Mouse (Mus musculus) WW6 (cell line): ENCODE results near the gene Dleu7.
A peak's percentile ranks its signal among the peaks of the same experiment; 100 is the strongest.

Experiments used
- DNase-seq: peaks from one replicate; pipeline ENCODE4 v3.0.0-alpha.2; 2013; ENCODE audit warnings: low read depth, low spot score

Dleu7 gene

DNA sequence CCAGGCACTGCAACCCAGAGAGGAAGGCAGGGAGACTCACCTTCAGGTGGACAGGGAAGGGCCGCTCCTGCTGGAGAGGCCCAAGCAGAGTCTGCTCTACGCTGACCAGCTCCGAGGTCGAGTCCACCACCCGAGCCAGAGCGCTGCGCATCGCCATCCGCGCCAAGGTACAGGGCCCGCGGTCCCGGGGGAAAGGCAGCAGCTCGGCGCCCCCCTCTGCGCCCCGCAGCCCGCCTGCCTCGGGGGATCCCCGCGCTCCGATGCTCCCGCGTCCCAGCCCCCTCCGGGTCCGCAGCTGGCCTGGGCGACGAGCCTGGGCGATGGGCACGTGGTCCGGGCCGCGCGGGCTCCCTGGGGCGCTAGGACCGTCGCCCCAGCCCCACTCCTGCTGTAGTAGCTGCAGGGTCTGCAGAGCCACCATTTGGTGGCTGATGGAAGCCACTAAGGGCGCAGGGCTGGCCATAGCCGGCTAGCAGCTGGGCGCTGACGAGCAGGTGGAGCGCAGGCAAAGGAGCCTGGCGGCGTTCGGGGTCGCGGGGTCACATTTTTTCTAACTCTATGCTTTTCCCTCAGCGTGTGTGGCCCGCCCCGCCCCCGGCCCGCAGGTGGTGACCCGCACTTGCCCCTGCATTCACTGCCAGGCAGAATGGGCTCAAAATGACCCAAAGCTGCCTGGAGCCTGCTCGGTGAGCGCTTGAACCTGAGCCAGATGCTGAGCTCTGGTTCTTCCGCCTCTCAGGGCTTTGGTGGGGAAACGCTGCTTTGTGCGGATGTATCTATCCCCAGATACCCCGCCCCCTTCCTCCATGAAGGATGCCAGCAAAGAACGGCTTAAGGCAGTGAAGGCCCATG is at the start of gene Dleu7, which contains the start of gene Rnaseh2b:
Gene Dleu7, minus strand, starts transcription at position 560 of the 852 bp plus-strand sequence.
Gene Rnaseh2b, plus strand, starts transcription at position 102 of the 852 bp plus-strand sequence.
- DNase-seq = peak; percentile 14

DNA sequence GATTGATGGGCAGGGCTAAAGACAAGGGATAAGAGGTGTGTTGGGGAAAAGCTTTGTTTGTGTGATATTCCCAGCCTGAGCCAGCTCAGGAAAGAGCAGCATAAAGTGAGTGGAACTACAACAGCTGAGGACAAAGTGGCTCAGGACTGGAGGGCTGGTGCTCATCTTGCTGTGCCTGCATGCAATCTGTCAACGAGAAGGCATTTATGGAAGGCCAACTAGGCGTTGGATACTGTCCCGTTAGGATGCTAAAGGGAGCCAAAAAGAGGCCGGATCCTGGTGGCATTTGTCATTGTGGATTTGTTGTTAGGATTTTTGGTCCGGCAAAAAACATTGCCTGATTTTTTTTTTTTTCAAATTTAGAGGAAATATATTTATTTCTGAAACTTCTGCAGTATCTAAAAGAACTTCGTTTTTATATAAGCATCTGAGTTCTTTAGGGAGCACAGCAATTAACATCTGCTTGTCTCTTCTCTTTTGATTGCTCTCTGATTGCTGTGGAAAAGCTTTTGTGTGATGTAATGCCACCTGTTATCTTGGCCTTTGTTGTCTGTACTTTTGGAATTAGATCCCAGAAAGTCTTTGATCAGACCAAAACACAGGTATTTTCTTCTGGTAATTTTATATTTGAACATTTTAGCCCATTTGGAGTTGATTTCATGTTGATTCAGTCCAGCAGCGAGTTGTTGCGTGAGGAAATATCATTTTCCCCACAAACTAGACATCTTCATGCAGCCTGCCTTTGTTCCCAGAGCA is 49.2 kb upstream of the Dleu7 start:
- no peak for DNase-seq

DNA sequence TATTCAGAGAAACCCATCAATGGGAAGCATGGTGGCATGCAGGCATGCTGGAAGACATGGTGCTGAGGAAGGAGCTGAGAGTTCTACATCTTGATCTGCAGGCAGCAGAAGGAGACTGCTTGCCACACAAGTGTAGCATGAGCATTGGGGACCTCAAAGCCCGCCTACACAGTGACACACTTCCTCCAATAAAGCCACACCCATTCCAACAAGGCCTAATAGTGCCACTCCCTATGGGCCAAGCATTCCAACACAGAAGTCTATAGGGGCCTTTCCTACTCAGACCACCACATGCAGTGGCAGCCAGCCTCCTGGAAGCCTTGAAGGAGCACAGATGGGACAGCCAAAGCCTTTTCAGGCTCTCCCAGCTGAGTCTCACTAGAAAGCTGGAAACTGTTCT is 46.3 kb upstream of the Dleu7 start:
- DNase-seq = no peak

DNA sequence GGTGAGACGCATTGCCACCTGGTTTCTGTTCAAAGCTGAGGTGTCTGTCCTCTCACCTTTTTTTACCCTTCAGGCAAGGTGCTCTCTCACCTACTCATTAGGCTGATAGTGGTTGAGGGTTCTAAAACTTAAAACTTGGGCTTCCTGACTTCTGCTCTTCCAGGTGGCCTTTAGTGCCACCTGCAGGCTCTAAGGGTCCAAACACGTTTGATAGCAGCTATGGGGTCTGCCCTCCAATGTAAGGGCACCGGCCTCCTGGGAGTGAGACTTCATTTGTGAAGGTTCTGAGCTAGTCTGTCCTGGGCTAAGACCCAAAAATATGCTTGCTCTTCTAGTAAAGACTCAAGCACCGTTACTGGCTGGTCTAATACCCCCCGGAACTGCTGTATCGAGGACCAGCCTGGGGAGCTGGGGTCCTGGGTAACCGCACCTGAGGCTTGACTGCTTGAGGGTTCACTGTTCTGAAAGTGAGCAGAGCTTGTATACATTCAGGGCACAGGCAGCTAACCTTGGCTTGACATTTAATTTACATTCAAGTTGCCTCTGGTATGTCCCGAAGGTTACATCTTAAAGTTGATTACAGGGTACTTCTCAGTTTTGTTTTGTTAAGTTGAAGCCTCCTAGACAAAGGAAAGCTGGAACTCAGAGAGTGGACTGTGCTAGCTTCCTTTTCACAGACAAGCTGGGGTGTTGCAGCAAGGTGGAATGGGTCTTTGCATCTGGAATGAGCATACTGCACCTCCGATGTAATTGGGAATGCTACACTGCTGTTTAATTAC is 41.3 kb upstream of the Dleu7 start:
- no peak for DNase-seq

DNA sequence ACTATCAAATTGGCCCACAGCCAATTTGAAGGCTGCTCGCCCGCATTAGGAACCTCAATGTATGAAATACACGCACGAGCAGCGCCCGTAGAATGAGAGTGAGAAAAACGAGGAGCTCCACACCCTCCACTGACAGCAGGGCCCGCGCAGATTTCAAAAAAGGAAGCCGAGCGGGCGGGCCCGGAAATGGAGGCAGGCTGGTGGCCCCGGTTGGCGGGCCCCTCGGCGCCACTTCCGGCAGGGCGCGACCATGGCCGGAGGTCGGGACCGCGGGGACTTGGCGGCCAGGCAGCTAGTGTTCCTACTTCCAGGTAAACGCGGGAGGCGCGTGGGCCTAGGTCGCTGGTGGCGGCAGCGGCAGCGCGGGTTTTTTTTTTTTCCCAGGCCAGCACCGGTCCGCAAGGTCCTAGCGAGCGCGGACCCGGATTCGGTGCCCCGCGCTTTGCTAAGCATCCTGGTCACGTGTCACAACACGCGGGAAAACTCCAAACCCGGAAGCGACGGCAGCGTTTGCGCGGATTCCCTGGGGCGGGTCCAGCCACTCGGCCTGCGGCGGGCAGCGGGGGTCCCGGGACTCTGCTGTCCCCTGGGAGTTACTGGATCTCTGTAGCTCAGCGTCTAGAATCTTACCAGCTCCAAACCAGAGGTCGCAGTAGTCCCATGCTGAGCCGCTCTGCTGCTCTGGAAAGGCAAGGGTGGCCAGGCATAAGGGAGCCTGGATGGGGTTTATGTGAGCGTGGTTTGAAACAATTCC is 39.2 kb upstream of the Dleu7 start:
- peak; percentile 63 for DNase-seq

DNA sequence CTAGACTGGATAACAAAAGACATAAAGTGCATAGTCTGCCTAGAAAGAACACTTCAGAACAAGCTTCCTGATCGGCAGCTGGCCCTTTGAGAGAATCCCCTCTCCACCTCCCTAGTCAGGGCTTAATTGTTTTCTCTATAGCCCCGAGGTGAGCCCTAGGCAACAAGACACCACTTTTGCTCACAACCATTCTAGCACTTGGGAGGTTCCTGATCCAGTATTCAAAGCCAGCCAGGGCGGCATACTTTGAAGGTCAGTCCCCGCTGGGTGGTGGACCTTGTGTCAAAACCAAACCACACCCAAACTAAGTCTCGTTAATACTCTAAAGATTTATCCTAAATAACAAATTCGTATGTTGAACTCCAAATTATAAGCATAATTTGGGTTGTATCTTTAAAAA is 38.6 kb upstream of the Dleu7 start:
- DNase-seq = no peak

DNA sequence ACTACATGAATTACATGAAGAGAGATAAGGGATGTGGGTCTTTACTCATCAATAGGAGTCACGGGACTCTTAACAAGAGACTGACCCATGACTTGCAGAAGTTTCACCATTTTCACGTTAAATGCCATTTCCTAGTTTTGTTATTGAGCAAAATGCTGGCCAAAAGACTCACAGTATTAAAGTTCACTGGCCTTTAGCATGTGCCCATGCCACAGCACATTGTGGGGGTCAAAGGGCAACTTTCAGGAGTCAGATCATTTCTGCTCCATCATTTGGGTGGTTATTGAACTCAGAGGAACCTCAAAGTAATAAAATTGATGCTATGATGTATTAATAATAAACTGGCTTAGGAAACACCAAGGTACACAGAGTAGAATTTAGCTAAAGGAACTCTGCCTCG is 36.8 kb upstream of the Dleu7 start:
- no peak for DNase-seq

DNA sequence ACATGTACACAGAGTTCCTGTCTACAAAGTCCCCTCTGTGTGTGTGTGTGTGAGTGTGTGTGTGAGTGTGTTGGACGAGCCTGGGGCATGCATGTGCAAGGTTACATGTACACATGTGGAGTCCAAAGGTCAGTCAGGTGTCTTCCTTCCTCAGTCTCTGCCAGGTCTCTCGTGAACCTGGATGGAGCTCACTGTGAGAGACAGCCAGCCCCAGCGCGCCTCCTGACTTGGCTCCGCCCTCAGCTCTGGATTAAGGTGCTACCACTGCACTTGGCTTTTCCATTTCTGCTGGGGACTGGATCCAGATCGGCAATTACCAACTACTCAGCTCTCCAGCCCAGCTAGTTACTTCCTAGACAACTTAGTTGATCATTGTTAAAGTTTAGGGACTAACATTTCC is 35.8 kb upstream of the Dleu7 start:
- no peak for DNase-seq

DNA sequence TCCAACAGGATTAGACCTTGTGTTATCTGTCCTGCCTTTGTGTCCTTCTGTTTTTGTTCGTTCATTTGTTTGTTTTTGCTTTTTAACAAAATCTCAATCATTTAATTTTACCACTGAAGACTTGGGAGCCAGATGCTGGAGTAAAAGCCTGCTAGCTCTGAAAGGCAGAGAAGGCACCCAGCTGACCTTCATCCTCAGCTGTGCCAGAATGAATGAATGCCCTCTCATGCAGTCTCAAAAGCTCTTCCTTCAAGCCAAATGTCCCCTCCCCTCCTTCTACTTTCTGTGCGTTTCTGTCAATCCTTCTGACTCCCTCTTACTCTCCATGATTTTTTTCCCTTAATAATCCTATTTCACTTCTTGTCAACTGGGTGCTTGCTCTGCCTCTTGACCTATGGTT is 34.3 kb upstream of the Dleu7 start:
- DNase-seq = no peak

DNA sequence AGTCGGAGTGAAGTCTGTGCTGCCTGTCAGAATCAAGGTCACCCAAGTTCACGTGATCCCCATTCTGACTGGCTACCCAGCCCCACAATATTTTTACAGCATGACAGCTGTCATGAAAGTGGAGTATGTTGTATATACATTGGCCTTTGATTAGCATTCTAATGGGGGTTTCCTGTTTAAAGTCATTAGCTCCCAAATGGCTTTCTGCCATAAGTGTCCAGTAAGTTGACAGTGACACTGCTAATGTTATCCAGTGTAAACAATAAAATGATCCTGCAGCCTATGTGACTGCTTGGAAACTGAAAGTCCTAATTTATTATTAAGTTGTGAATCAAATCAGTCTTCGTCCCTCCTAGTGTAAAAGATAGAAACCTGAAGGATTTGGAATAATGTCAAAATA is 33.2 kb upstream of the Dleu7 start:
- DNase-seq = no peak

DNA sequence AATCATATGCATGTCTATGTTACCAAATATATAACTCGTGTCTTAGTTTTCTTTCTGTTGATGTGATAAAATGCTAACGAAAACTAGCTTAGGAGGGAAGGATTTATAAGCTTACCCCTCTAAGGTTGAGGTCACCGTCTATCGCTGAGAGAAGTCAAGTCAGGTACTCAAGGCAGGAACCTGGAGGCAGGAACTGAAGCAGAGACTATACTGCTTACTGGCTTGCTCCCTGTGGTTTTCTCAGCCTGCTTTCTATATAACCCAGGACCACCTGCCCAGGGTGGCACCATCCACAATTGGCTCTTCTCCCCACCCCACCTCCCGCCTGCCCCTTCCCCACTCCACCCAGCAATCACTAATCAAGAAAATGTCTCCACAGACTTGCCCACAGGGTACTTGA is 32.1 kb upstream of the Dleu7 start:
- DNase-seq = no peak

DNA sequence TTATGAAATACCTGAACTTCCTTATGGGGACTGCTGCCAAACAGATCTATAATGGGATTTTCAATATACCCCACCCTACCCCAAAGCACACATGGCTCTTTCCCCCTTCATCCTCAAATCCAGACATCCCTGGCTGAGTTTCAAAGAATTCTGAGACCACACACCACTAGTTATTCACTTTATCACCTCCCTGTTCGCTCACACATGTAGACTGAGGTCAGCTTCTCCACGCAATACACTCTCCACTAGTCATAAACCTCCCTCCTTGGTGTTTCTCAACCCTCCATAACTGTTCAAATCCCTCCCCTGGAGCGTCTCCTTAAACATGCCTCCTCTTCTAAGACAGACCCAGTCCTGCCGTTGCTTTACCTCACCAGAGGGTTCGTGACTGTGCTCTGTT is 30.6 kb upstream of the Dleu7 start:
- DNase-seq = no peak

DNA sequence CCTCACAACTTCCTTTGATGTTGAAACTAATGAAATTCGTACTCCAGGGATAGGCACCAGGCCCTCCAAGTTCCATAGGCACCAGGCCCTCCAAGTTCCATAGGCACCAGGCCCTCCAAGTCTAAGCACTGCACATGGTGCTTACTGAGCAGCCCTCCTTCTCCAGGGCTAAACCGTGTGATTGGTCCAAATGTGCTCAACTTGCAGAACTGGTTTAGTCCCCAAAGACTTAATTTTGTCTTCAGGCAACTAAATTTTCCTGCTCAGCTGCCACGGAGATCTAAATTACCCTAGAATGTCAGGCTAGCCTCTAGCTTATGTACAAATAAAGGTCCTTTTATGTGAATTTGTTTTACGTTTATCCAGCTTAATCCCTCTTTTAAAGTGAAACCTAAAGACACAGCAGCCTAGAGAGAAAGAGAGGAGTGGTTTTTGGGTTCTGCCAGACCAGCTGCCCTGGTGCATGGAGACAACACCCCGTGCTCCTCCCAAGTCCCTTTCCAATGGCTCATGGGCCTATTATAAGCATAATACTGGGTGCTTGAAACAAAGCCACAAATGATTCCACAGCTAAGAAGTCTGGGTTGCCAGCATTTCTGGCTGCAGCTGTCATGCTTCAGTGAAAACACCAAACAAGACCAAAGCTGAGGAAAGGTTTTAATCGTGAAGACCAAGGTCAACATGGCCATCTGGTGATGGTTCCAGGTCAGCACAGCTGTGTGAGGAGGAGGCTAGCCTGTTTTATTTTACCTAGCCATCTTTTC is 29.9 kb upstream of the Dleu7 start:
- DNase-seq = no peak

DNA sequence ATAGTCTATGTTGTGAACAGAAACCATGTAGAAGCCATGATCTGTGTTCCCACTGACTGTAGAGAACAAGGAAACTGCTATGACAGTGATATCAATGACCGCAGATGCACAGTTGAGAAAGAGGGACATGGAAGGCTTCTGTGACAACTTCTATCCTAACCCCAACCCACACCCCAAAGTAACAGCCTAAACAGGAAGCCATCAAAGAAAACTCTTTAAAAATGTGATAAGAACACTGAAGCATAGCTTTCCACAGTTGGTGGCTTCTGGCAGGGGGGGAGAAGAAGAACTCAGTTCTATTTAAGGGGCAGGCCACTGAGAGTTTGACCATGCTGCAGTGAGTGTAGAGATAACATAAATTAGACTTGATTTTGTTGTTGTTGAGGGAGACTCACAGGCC is 18.8 kb upstream of the Dleu7 start:
- no peak for DNase-seq

DNA sequence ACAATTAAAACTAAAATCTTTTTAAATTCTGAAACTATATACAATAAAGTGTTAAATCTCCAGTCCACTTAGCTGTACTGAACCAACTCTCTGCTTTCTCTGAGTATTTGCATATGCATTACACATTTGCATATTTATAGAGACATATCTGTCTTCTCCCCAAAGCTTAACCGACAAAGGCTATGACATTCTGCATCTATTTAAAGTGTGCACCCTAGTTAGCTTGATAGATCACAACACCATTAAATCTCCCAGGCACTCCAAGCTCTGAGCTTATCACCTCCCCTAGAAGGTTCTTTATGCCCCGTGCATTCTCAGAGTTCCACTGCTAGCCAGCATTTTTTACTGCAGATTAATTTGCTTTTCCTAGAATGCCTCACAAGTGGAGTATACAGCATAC is 16.2 kb upstream of the Dleu7 start:
- no peak for DNase-seq

DNA sequence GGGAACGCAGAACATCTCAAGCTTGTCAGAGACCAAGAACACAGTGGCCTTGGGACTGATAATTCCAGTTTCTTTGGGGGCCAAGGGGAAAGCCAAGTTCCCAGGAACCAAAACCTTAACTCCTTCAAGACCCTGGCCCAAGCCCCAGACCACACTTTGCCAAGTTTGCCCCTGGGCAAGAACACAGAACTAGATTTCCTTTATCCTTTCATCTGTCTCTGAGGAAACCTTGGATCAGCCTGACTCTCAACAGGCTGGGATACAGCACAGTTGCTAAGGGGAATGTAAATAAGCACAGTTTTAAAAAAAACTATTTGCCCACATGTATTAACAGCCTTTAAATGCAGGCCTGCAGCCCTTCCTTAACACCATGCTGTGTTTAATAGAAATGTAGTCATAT is 14.7 kb upstream of the Dleu7 start:
- no peak for DNase-seq

DNA sequence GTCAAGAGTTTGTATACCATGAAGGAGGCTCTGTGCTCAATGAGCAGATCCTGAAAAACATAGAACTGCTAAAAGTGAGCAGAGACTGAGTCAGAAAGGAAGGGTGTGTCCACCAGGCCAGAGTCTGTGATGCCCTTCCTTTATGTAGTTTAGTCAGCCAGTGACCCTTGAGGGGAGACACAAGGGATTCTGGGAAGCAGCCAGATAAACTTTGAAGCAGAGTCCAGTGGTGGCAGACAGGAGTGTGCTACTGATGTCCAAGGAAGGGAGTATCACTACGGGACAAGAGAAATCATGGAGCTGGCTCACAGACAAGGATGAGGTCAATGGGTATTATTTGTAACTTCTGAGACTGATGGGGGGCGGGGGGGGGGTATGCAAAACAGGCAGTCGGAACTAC is 7.2 kb upstream of the Dleu7 start:
- no peak for DNase-seq

DNA sequence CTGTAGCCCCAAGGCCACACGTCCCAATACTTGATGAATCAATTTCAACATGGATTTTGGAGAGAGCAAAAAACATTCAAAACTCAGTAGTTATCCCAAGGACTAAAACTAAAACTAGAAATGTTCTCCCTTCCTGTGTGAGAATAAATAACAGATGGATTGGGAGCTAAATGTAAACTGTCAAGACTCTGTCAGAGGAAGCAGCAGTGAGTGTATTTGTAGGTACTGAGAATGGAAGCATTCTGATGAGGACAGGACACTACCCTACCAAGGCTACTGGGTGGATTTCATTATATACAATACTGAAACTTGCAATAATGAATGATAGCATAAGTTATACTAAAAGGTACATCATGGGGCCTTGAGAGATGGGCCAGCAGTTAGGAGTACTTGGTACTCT is 6.0 kb upstream of the Dleu7 start:
- DNase-seq = no peak

DNA sequence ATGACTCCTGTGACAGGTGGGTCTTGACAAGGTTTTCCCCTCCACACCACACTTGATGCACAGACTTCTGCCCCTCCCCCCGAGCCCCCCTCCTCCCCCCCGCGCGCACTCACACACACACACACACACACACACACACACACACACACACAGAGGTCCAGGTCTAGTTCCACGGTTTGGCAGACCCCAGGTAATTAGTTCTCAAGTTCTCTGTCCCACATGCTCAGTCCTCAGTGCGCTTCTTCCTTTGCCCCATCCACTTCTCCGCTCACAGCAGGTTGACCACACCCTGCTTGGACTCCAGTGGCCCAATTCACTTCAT is 720 bp downstream of the Dleu7 start:
- DNase-seq = no peak

DNA sequence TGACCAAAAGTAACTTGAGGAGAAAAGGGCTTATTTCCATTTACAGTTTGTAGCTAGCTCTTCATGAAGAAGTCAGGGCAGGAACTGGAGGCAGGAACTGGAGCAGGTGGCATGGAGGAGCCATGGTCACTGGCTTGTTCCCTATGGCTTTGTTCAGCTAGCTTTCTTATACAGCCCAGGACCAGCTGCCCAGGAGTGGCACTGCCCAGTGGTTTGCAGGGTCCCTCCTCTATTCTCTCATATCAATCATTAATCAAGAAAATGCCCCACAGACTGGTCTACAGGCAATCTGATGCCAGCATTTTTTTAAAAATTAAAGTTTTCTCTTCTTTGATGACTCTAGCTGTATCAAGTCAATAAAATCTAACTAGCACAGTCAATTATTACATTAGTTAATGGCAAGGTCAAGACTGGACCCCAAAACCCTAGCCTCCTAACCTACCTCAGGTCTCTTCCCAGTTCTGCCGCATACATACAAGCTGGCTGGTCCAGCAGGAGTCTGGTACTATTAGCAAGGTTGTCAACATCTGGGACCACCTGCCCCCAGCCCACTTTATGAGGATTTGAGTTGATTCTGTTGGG is 1.4 kb downstream of the Dleu7 start:
- DNase-seq = no peak

DNA sequence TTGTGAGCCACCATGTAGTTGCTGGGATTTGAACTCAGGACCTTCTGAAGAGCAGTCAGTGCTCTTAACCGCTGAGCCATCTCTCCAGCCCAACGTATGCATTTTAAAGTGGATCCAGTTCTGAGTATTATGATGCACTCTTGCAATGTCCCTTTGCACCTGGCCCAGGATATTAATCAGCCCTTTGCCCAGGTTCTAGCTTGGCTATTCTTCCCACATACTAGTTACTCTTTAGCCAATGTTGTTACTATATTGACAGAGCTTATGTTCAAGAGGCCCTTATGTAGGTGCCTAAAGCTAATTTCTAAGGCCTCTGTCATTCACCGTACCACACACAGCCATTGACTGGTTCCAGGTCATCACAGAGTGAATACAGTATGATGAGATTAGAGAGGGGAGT is 4.1 kb downstream of the Dleu7 start:
- DNase-seq = no peak
